Mouse (Mus musculus) forebrain, embryonic 15.5 days (tissue): ENCODE results near the gene Phlda1. TPM values are rescaled to one million over a fixed set of nuclear protein-coding genes. Genes with fewer than 3 reads are reported as not detected.

Experiments
- polyA plus RNA-seq: library from polyadenylated mRNA; unstranded; fragments of >200 nt; fragmentation: Nextera tagmentation; extraction: Ambion mirVana; gene quantifications from 2 replicates; pipeline ENCODE4 v1.2.1, GENCODE M21; 2015

Gene Phlda1
- polyA plus RNA-seq, 1 experiment from 2014 or later, result 24.3 TPM

Other genes with a start within 250 kb of the Phlda1 start
- gene Bbs10, start 207.6 kb upstream of the Phlda1 start, polyA plus RNA-seq, result 5.3 and 6.3 TPM in 2 replicates
- gene Nap1l1, start 33.1 kb upstream of the Phlda1 start, polyA plus RNA-seq, result 210 and 219 TPM in 2 replicates